Mouse (Mus musculus) limb, embryonic 10.5 days (tissue): Measurements from ENCODE around the gene Mrpl30. TPM values are rescaled to one million over a fixed set of nuclear protein-coding genes. Genes with fewer than 3 reads are reported as not detected.

Experiments
- DNase-seq: peaks from one replicate; pipeline ENCODE4 v3.0.0-alpha.2; 2017; ENCODE audit warnings: low spot score
- H3K27ac ChIP-seq: fragments of 300-500 bp; sonication (generic); 2 replicates; pipeline ENCODE4 v1.5.1; 2016; ENCODE audit warnings: mild to moderate bottlenecking
- H3K27me3 ChIP-seq: fragments of 300-500 bp; sonication (generic); 2 replicates; pipeline ENCODE4 v1.6.1; 2016; ENCODE audit warnings: low read depth, mild to moderate bottlenecking; ENCODE audit not compliant: poor library complexity, severe bottlenecking
- H3K36me3 ChIP-seq: fragments of 300-500 bp; sonication (generic); 2 replicates; pipeline ENCODE4 v1.6.1; 2016; ENCODE audit warnings: mild to moderate bottlenecking, moderate library complexity
- H3K4me1 ChIP-seq: fragments of 300-500 bp; sonication (generic); 2 replicates; pipeline ENCODE4 v1.6.1; 2016
- H3K4me3 ChIP-seq: fragments of 300-500 bp; sonication (generic); 2 replicates; pipeline ENCODE4 v1.5.1; 2016; ENCODE audit warnings: mild to moderate bottlenecking, moderate library complexity
- H3K9me3 ChIP-seq: fragments of 300-500 bp; sonication (generic); replicated peaks from 2 replicates; pipeline ENCODE4 v1.6.1; 2016; ENCODE audit warnings: mild to moderate bottlenecking
- WGBS: fragments of 180-500 bp; shearing (Covaris S2); methylation state at CpG from one replicate; pipeline ENCODE4 v1.1.7; 2016; 5-methylcytosine and 5-hydroxymethylcytosine counted together
- polyA plus RNA-seq: library from polyadenylated mRNA; unstranded; fragments of >200 nt; fragmentation: Nextera tagmentation; extraction: Ambion mirVana; gene quantifications from 2 replicates; pipeline ENCODE4 v1.2.1, GENCODE M21; 2016

Mrpl30 gene
- polyA plus RNA-seq, 1 experiment from 2014 or later: 263 TPM

- no peaks in the 10 kb centered on the region for H3K27me3 ChIP-seq
- H3K9me3 ChIP-seq: no peaks in the 10 kb centered on the region; the same call in 1 of the 2 replicates
- H3K27ac ChIP-seq: peak overlapping the region; percentile 77
- DNase-seq: peak; percentile 86
- WGBS: 6% methylated on average over 33 of the region's 33 CpGs
- H3K4me3 ChIP-seq: peak overlapping the region; percentile 63
- H3K36me3 ChIP-seq: peaks cover 32% of the 10 kb centered on the region
- peaks cover 11% of the 10 kb centered on the region for H3K4me1 ChIP-seq
These were observed 17.9 kb upstream of the Mrpl30 start for GRCm38 (mm10) chr1:37872131-37873067.

- Histone ChIP-seq H3K4me1 (peaks cover 11% of the 10 kb centered on the region), H3K27me3 (no peaks in the 10 kb centered on the region), H3K27ac (no peak overlapping the region), H3K36me3 (peaks cover 39% of the 10 kb centered on the region), H3K9me3 (no peaks in the 10 kb centered on the region; the same call in 1 of the 2 replicates), H3K4me3 (peak overlapping the region; percentile 63; the same call in 1 of the 2 replicates)
- no peak for DNase-seq
- 92% methylated on average over 4 of the region's 4 CpGs for WGBS
These were observed 17.1 kb upstream of the Mrpl30 start for GRCm38 (mm10) chr1:37873157-37873556.

GRCm38 (mm10) chr1:37877736-37878460 is 12.4 kb upstream of the Mrpl30 start:
- H3K27ac ChIP-seq: no peak overlapping the region
- no peak for DNase-seq
- H3K36me3 ChIP-seq: peaks cover 79% of the 10 kb centered on the region
- H3K4me3 ChIP-seq: no peak overlapping the region
- no peaks in the 10 kb centered on the region; the same call in 1 of the 2 replicates for H3K9me3 ChIP-seq
- H3K4me1 ChIP-seq: peaks cover 1% of the 10 kb centered on the region
- no peaks in the 10 kb centered on the region for H3K27me3 ChIP-seq
- 95% methylated on average over 13 of the region's 13 CpGs for WGBS

- H3K27ac ChIP-seq: no peak overlapping the region
- 92% methylated on average over 4 of the region's 4 CpGs for WGBS
- DNase-seq: no peak
- no peaks in the 10 kb centered on the region for H3K4me1 ChIP-seq
- H3K9me3 ChIP-seq: no peaks in the 10 kb centered on the region
- no peaks in the 10 kb centered on the region for H3K27me3 ChIP-seq
- H3K4me3 ChIP-seq: no peak overlapping the region
- H3K36me3 ChIP-seq: peaks cover 58% of the 10 kb centered on the region
These were observed 6.9 kb upstream of the Mrpl30 start for GRCm38 (mm10) chr1:37883411-37883810.

- WGBS: 82% methylated on average over 4 of the region's 4 CpGs
- Histone ChIP-seq H3K9me3 (no peaks in the 10 kb centered on the region), H3K27me3 (no peaks in the 10 kb centered on the region), H3K4me3 (no peak overlapping the region), H3K27ac (no peak overlapping the region), H3K36me3 (peaks cover 48% of the 10 kb centered on the region), H3K4me1 (peaks cover 4% of the 10 kb centered on the region; the same call in 1 of the 2 replicates)
- DNase-seq: no peak
These were observed 5.8 kb upstream of the Mrpl30 start for GRCm38 (mm10) chr1:37884451-37884850.

GRCm38 (mm10) chr1:37889206-37889605 is 1.1 kb upstream of the Mrpl30 start:
- no peak overlapping the region for H3K27ac ChIP-seq
- peak overlapping the region; percentile 78 for H3K4me3 ChIP-seq
- H3K9me3 ChIP-seq: no peaks in the 10 kb centered on the region
- no peak for DNase-seq
- H3K36me3 ChIP-seq: peaks cover 16% of the 10 kb centered on the region
- peaks cover 16% of the 10 kb centered on the region for H3K4me1 ChIP-seq
- no peaks in the 10 kb centered on the region for H3K27me3 ChIP-seq
- 78% methylated on average over 7 of the region's 7 CpGs for WGBS

- Histone ChIP-seq H3K27ac (no peak overlapping the region), H3K4me3 (peak overlapping the region; percentile 78), H3K4me1 (peaks cover 16% of the 10 kb centered on the region), H3K9me3 (no peaks in the 10 kb centered on the region), H3K27me3 (no peaks in the 10 kb centered on the region), H3K36me3 (peaks cover 30% of the 10 kb centered on the region)
- WGBS: 86% methylated on average over 3 of the region's 3 CpGs
- DNase-seq: no peak
These were observed 1.1 kb downstream of the Mrpl30 start for GRCm38 (mm10) chr1:37891400-37891799.

GRCm38 (mm10) chr1:37894606-37895005 is 4.3 kb downstream of the Mrpl30 start:
- no peaks in the 10 kb centered on the region for H3K9me3 ChIP-seq
- H3K36me3 ChIP-seq: peaks cover 62% of the 10 kb centered on the region
- H3K27ac ChIP-seq: no peak overlapping the region
- peaks cover 10% of the 10 kb centered on the region for H3K4me1 ChIP-seq
- no peaks in the 10 kb centered on the region for H3K27me3 ChIP-seq
- DNase-seq: no peak
- no peak overlapping the region for H3K4me3 ChIP-seq

- no peaks in the 10 kb centered on the region for H3K4me1 ChIP-seq
These were observed 9.5 kb downstream of the Mrpl30 start for GRCm38 (mm10) chr1:37899816-37900215.

GRCm38 (mm10) chr1:37900288-37900687 is 10.0 kb downstream of the Mrpl30 start:
- 47% methylated on average over 6 of the region's 6 CpGs for WGBS
- H3K9me3 ChIP-seq: no peaks in the 10 kb centered on the region
- H3K4me3 ChIP-seq: no peak overlapping the region
- DNase-seq: no peak
- peaks cover 53% of the 10 kb centered on the region for H3K36me3 ChIP-seq
- no peak overlapping the region for H3K27ac ChIP-seq
- H3K27me3 ChIP-seq: no peaks in the 10 kb centered on the region
- no peaks in the 10 kb centered on the region for H3K4me1 ChIP-seq

More at GRCm38 (mm10) chr1:37899816-37900215, 9.5 kb downstream of the Mrpl30 start:
- WGBS: 79% methylated on average over 4 of the region's 4 CpGs
- H3K27me3 ChIP-seq: no peaks in the 10 kb centered on the region
- H3K27ac ChIP-seq: no peak overlapping the region
- DNase-seq: no peak
- no peak overlapping the region for H3K4me3 ChIP-seq
- no peaks in the 10 kb centered on the region for H3K9me3 ChIP-seq
- peaks cover 58% of the 10 kb centered on the region for H3K36me3 ChIP-seq

GRCm38 (mm10) chr1:37903178-37903577 is 12.9 kb downstream of the Mrpl30 start:
- DNase-seq: no peak
- Histone ChIP-seq H3K27ac (no peak overlapping the region), H3K4me3 (no peak overlapping the region), H3K27me3 (no peaks in the 10 kb centered on the region), H3K9me3 (no peaks in the 10 kb centered on the region), H3K4me1 (no peaks in the 10 kb centered on the region), H3K36me3 (peaks cover 24% of the 10 kb centered on the region)
- 41% methylated on average over 6 of the region's 6 CpGs for WGBS

- Histone ChIP-seq H3K36me3 (no peaks in the 10 kb centered on the region), H3K27me3 (no peaks in the 10 kb centered on the region), H3K4me3 (no peak overlapping the region), H3K4me1 (peaks cover 2% of the 10 kb centered on the region; the same call in 1 of the 2 replicates), H3K9me3 (no peaks in the 10 kb centered on the region), H3K27ac (no peak overlapping the region)
- WGBS: 79% methylated on average over 2 of the region's 2 CpGs
- DNase-seq: no peak
These were observed 22.5 kb downstream of the Mrpl30 start for GRCm38 (mm10) chr1:37912751-37913150.

- no peak within 1 kb of the TSS for H3K27ac ChIP-seq
- H3K9me3 ChIP-seq: no peaks in the 10 kb centered on the region
- DNase-seq: no peak
- H3K27me3 ChIP-seq: no peaks in the 10 kb centered on the region
- peaks cover 2% of the 10 kb centered on the region; the same call in 1 of the 2 replicates for H3K4me1 ChIP-seq
- 78% methylated on average over 5 of the region's 5 CpGs for WGBS
- no peak within 1 kb of the TSS for H3K4me3 ChIP-seq
- H3K36me3 ChIP-seq: no peaks in the 10 kb centered on the region
These were observed 26.1 kb downstream of the Mrpl30 start, which contains the start of gene Lyg2 for GRCm38 (mm10) chr1:37916393-37916792. Gene Lyg2, minus strand, starts transcription at chr1:37916493.
